ENCODE assay signal across 19 mouse cellular contexts in genomic region chr2:35253751-35254150, GRCm38 (mm10).
"Had no signal": no experiment of that assay in that cellular context is flagged by ENCODE, and none has a peak within 500 bp of the region (broad histone marks: within the 10 kb centered on the region; RNA-seq: fewer than 3 reads in every experiment).

No protein-coding gene starts in this region.

- H3K27me3 ChIP-seq: intestine, embryonic 15.5 days; megakaryocyte, embryonic 14.5 days had no signal

- DNase-seq: kidney, adult 11 months; kidney, postnatal 25 days; layer of hippocampus, adult 9-11 months; liver, embryonic 13.5 days; lung, adult 2 months; retina, postnatal 1 day; right cerebral cortex, postnatal 25 days; thymus, postnatal 25 days had no signal

- H3K4me2 ChIP-seq: intestine, embryonic 15.5 days; liver, embryonic 13.5 days; midbrain, embryonic 13.5 days; neural tube, embryonic 12.5 days; neural tube, embryonic 15.5 days had no signal

- ATAC-seq: intestine, embryonic 15.5 days; midbrain, embryonic 13.5 days had no signal

- H3K27ac ChIP-seq: intestine, embryonic 15.5 days; kidney, postnatal 0 days; layer of hippocampus, adult 2 months; left cerebral cortex, adult 2 months; liver, embryonic 13.5 days; macrophage; midbrain, embryonic 10.5 days; midbrain, embryonic 13.5 days; neural tube, embryonic 12.5 days; neural tube, embryonic 15.5 days; stomach, postnatal 0 days had no signal

- H3K4me3 ChIP-seq: intestine, embryonic 15.5 days; layer of hippocampus, adult 2 months; left cerebral cortex, adult 2 months; liver, embryonic 13.5 days; megakaryocyte, embryonic 14.5 days; midbrain, embryonic 10.5 days; midbrain, embryonic 13.5 days; neural tube, embryonic 12.5 days; neural tube, embryonic 15.5 days had no signal

- H3K9me3 ChIP-seq: intestine, embryonic 15.5 days; liver, embryonic 13.5 days; megakaryocyte, embryonic 14.5 days; midbrain, embryonic 10.5 days; midbrain, embryonic 13.5 days; neural tube, embryonic 12.5 days; neural tube, embryonic 15.5 days had no signal

- H3K9ac ChIP-seq: intestine, embryonic 15.5 days; liver, embryonic 13.5 days; midbrain, embryonic 13.5 days; neural tube, embryonic 12.5 days; neural tube, embryonic 15.5 days had no signal

- H3K36me3 ChIP-seq: intestine, embryonic 15.5 days; liver, embryonic 13.5 days; midbrain, embryonic 10.5 days; midbrain, embryonic 13.5 days; neural tube, embryonic 12.5 days; neural tube, embryonic 15.5 days had no signal
